Mouse (Mus musculus) kidney, embryonic 15.5 days (tissue): Measurements from ENCODE around the gene Foxn3. TPM values are rescaled to one million over a fixed set of nuclear protein-coding genes. Genes with fewer than 3 reads are reported as not detected.

ENCODE experiments used
- ATAC-seq: fragments of 200-750 bp; cut with Nextera tagmentation; replicated peaks from 2 replicates; pipeline ENCODE4 v1.8.0; 2017; ENCODE audit warnings: moderate TSS enrichment; ENCODE audit not compliant: low FRiP score
- H3K27ac ChIP-seq: fragments of 300-500 bp; sonication (generic); 2 replicates; pipeline ENCODE4 v1.5.1; 2015; ENCODE audit warnings: mild to moderate bottlenecking, inconsistent platforms
- H3K27me3 ChIP-seq: fragments of 300-500 bp; sonication (generic); 2 replicates; pipeline ENCODE4 v1.6.1; 2015; ENCODE audit warnings: inconsistent platforms
- H3K36me3 ChIP-seq: fragments of 300-500 bp; sonication (generic); 2 replicates; pipeline ENCODE4 v1.6.1; 2015; ENCODE audit warnings: inconsistent platforms
- H3K4me1 ChIP-seq: fragments of 300-500 bp; sonication (generic); 2 replicates; pipeline ENCODE4 v1.6.1; 2015; ENCODE audit warnings: inconsistent platforms
- H3K4me2 ChIP-seq: fragments of 300-500 bp; sonication (generic); 2 replicates; pipeline ENCODE4 v1.6.1; 2015; ENCODE audit warnings: moderate library complexity, mild to moderate bottlenecking, inconsistent platforms
- H3K4me3 ChIP-seq: fragments of 300-500 bp; sonication (generic); replicated peaks from 2 replicates; pipeline ENCODE4 v1.5.1; 2015; ENCODE audit warnings: mild to moderate bottlenecking, inconsistent platforms
- H3K9ac ChIP-seq: fragments of 300-500 bp; sonication (generic); 2 replicates; pipeline ENCODE4 v1.6.1; 2015; ENCODE audit warnings: mild to moderate bottlenecking, inconsistent platforms
- H3K9me3 ChIP-seq: fragments of 300-500 bp; sonication (generic); replicated peaks from 2 replicates; pipeline ENCODE4 v1.6.1; 2016; ENCODE audit warnings: inconsistent platforms
- WGBS: fragments of 180-500 bp; shearing (Covaris S2); methylation state at CpG from one replicate; pipeline ENCODE4 v1.1.7; 2015; ENCODE audit warnings: mixed read lengths; 5-methylcytosine and 5-hydroxymethylcytosine counted together
- polyA plus RNA-seq: library from polyadenylated mRNA; unstranded; fragments of >200 nt; fragmentation: Nextera tagmentation; extraction: Ambion mirVana; gene quantifications from 2 replicates; pipeline ENCODE4 v1.2.1, GENCODE M21; 2015

Foxn3 gene
- polyA plus RNA-seq, 1 experiment from 2014 or later: 65.7 TPM

- Histone ChIP-seq H3K4me2 (no peak overlapping the region), H3K9me3 (no peaks in the 10 kb centered on the region; the same call in 1 of the 2 replicates), H3K36me3 (no peaks in the 10 kb centered on the region), H3K27me3 (no peaks in the 10 kb centered on the region), H3K4me1 (no peaks in the 10 kb centered on the region), H3K4me3 (no peak overlapping the region), H3K9ac (no peak overlapping the region), H3K27ac (no peak overlapping the region)
- no peak for ATAC-seq
- WGBS: 87% methylated on average over 5 of the region's 5 CpGs
Observed at GRCm38 (mm10) chr12:99172170-99172569, 391.2 kb downstream of the Foxn3 start.

- Histone ChIP-seq H3K9ac (no peak overlapping the region), H3K4me2 (no peak overlapping the region), H3K9me3 (no peaks in the 10 kb centered on the region), H3K36me3 (no peaks in the 10 kb centered on the region), H3K4me1 (no peaks in the 10 kb centered on the region), H3K4me3 (no peak overlapping the region), H3K27me3 (no peaks in the 10 kb centered on the region), H3K27ac (no peak overlapping the region)
- 87% methylated on average over 6 of the region's 6 CpGs for WGBS
- ATAC-seq: no peak
Observed at GRCm38 (mm10) chr12:99169925-99170324, 393.5 kb downstream of the Foxn3 start.

GRCm38 (mm10) chr12:99166091-99166490, 397.3 kb downstream of the Foxn3 start:
- WGBS: 93% methylated on average over 6 of the region's 6 CpGs
- H3K9me3 ChIP-seq: no peaks in the 10 kb centered on the region
- no peak overlapping the region for H3K9ac ChIP-seq
- no peak overlapping the region for H3K4me2 ChIP-seq
- no peaks in the 10 kb centered on the region for H3K27me3 ChIP-seq
- no peak overlapping the region for H3K4me3 ChIP-seq
- no peaks in the 10 kb centered on the region for H3K36me3 ChIP-seq
- no peak for ATAC-seq
- 0 out of 2 replicates have a peak, but pooled peaks cover 4% of the 10 kb centered on the region for H3K4me1 ChIP-seq
- H3K27ac ChIP-seq: no peak overlapping the region

- H3K36me3 ChIP-seq: no peaks in the 10 kb centered on the region
- H3K27ac ChIP-seq: no peak overlapping the region
- 0 out of 2 replicates have a peak, but pooled peaks cover 4% of the 10 kb centered on the region for H3K4me1 ChIP-seq
- H3K9ac ChIP-seq: no peak overlapping the region
- H3K27me3 ChIP-seq: no peaks in the 10 kb centered on the region
- 80% methylated on average over 9 of the region's 9 CpGs for WGBS
- H3K4me2 ChIP-seq: no peak overlapping the region
- ATAC-seq: no peak
- H3K4me3 ChIP-seq: no peak overlapping the region
- no peaks in the 10 kb centered on the region for H3K9me3 ChIP-seq
Observed at GRCm38 (mm10) chr12:99163342-99163682, 400.1 kb downstream of the Foxn3 start.

GRCm38 (mm10) chr12:99162639-99163341, 400.6 kb downstream of the Foxn3 start:
- 0 out of 2 replicates have a peak, but pooled peaks cover 4% of the 10 kb centered on the region for H3K4me1 ChIP-seq
- H3K4me2 ChIP-seq: no peak overlapping the region
- H3K36me3 ChIP-seq: no peaks in the 10 kb centered on the region
- no peak for ATAC-seq
- H3K9ac ChIP-seq: no peak overlapping the region
- no peaks in the 10 kb centered on the region for H3K9me3 ChIP-seq
- H3K27ac ChIP-seq: no peak overlapping the region
- 74% methylated on average over 12 of the region's 12 CpGs for WGBS
- H3K4me3 ChIP-seq: no peak overlapping the region
- H3K27me3 ChIP-seq: no peaks in the 10 kb centered on the region

- Histone ChIP-seq H3K4me3 (no peak overlapping the region), H3K27ac (no peak overlapping the region), H3K4me2 (no peak overlapping the region), H3K27me3 (no peaks in the 10 kb centered on the region), H3K9me3 (no peaks in the 10 kb centered on the region), H3K36me3 (no peaks in the 10 kb centered on the region), H3K9ac (no peak overlapping the region), H3K4me1 (0 out of 2 replicates have a peak, but pooled peaks cover 4% of the 10 kb centered on the region)
- 83% methylated on average over 10 of the region's 10 CpGs for WGBS
- ATAC-seq: no peak
Observed at GRCm38 (mm10) chr12:99162188-99162587, 401.2 kb downstream of the Foxn3 start.

- ATAC-seq: no peak
- 74% methylated on average over 8 of the region's 8 CpGs for WGBS
- Histone ChIP-seq H3K9ac (no peak overlapping the region), H3K4me1 (0 out of 2 replicates have a peak, but pooled peaks cover 4% of the 10 kb centered on the region), H3K36me3 (no peaks in the 10 kb centered on the region), H3K4me3 (no peak overlapping the region), H3K4me2 (no peak overlapping the region), H3K9me3 (no peaks in the 10 kb centered on the region), H3K27ac (no peak overlapping the region), H3K27me3 (no peaks in the 10 kb centered on the region)
Observed at GRCm38 (mm10) chr12:99160061-99160460, 403.3 kb downstream of the Foxn3 start.

GRCm38 (mm10) chr12:99155904-99156303, 407.5 kb downstream of the Foxn3 start:
- Histone ChIP-seq H3K9me3 (no peaks in the 10 kb centered on the region), H3K4me2 (no peak overlapping the region), H3K36me3 (no peaks in the 10 kb centered on the region), H3K4me1 (peaks cover 7% of the 10 kb centered on the region; the same call in 1 of the 2 replicates), H3K27me3 (no peaks in the 10 kb centered on the region), H3K9ac (no peak overlapping the region), H3K4me3 (no peak overlapping the region), H3K27ac (no peak overlapping the region)
- 89% methylated on average over 5 of the region's 5 CpGs for WGBS
- ATAC-seq: no peak

- WGBS: 69% methylated on average over 7 of the region's 7 CpGs
- H3K36me3 ChIP-seq: no peaks in the 10 kb centered on the region
- no peak overlapping the region for H3K4me3 ChIP-seq
- ATAC-seq: no peak
- H3K9me3 ChIP-seq: no peaks in the 10 kb centered on the region
- no peak overlapping the region for H3K27ac ChIP-seq
- H3K4me1 ChIP-seq: peaks cover 7% of the 10 kb centered on the region; the same call in 1 of the 2 replicates
- H3K27me3 ChIP-seq: no peaks in the 10 kb centered on the region
- no peak overlapping the region for H3K9ac ChIP-seq
- H3K4me2 ChIP-seq: no peak overlapping the region
Observed at GRCm38 (mm10) chr12:99154230-99154629, 409.2 kb downstream of the Foxn3 start.

GRCm38 (mm10) chr12:99153664-99154063, 409.7 kb downstream of the Foxn3 start:
- 22% methylated on average over 10 of the region's 10 CpGs for WGBS
- ATAC-seq: no peak
- no peaks in the 10 kb centered on the region for H3K9me3 ChIP-seq
- H3K27ac ChIP-seq: no peak overlapping the region
- no peaks in the 10 kb centered on the region for H3K27me3 ChIP-seq
- H3K4me1 ChIP-seq: peaks cover 7% of the 10 kb centered on the region; the same call in 1 of the 2 replicates
- H3K4me3 ChIP-seq: no peak overlapping the region
- 0 out of 2 replicates have a peak overlapping the region, but pooled peaks have one; percentile 29 for H3K4me2 ChIP-seq
- H3K36me3 ChIP-seq: no peaks in the 10 kb centered on the region
- H3K9ac ChIP-seq: no peak overlapping the region

- Histone ChIP-seq H3K4me3 (no peak overlapping the region), H3K9ac (no peak overlapping the region), H3K27ac (no peak overlapping the region), H3K4me1 (peaks cover 7% of the 10 kb centered on the region; the same call in 1 of the 2 replicates), H3K27me3 (no peaks in the 10 kb centered on the region), H3K9me3 (no peaks in the 10 kb centered on the region), H3K4me2 (no peak overlapping the region), H3K36me3 (no peaks in the 10 kb centered on the region)
- no peak for ATAC-seq
- 48% methylated on average over 4 of the region's 4 CpGs for WGBS
Observed at GRCm38 (mm10) chr12:99150126-99150525, 413.3 kb downstream of the Foxn3 start.

- Histone ChIP-seq H3K27ac (no peak overlapping the region), H3K4me3 (no peak overlapping the region), H3K9ac (no peak overlapping the region), H3K9me3 (no peaks in the 10 kb centered on the region), H3K36me3 (no peaks in the 10 kb centered on the region), H3K27me3 (no peaks in the 10 kb centered on the region), H3K4me2 (no peak overlapping the region), H3K4me1 (peaks cover 7% of the 10 kb centered on the region; the same call in 1 of the 2 replicates)
- 87% methylated on average over 6 of the region's 6 CpGs for WGBS
- no peak for ATAC-seq
Observed at GRCm38 (mm10) chr12:99149193-99149592, 414.2 kb downstream of the Foxn3 start.
